Mouse (Mus musculus): Measurements from ENCODE around the gene Nme1.

The Nme1 gene

GRCm38 (mm10) chr11:93968005-93968847, at the start of gene Nme1, which contains the start of gene Gm20390:
Gene Nme1 (minus strand): TSS chr11:93968521.
Gene Gm20390 (minus strand): TSS chr11:93968293.
- peak; percentile 97 to 99 for DNase-seq

GRCm38 (mm10) chr11:94003346-94003745, 35.0 kb upstream of the Nme1 start:
- no peak for DNase-seq

- no peak for DNase-seq
These were observed 31.0 kb upstream of the Nme1 start for GRCm38 (mm10) chr11:93999276-93999675.

- DNase-seq, result peak; percentile 4 to 11
These were observed 28.9 kb upstream of the Nme1 start for GRCm38 (mm10) chr11:93997141-93997775.

- DNase-seq, result peak in 1 of 2 experiments; percentile 55
These were observed 28.2 kb upstream of the Nme1 start for GRCm38 (mm10) chr11:93996306-93997140.

GRCm38 (mm10) chr11:93995720-93996305, 27.5 kb upstream of the Nme1 start, which contains the start of gene Spag9:
Gene Spag9 (plus strand): TSS chr11:93996091.
- peak; percentile 89 to 94 for DNase-seq

- DNase-seq, result peak; percentile 67 to 72
These were observed 26.9 kb upstream of the Nme1 start for GRCm38 (mm10) chr11:93995111-93995719.

- peak in 1 of 2 experiments; percentile 10 for DNase-seq
These were observed 26.2 kb upstream of the Nme1 start for GRCm38 (mm10) chr11:93994531-93994930.

GRCm38 (mm10) chr11:93988328-93989062, 20.2 kb upstream of the Nme1 start:
- no peak for DNase-seq

- no peak for DNase-seq
These were observed 19.5 kb upstream of the Nme1 start for GRCm38 (mm10) chr11:93987625-93988327.

GRCm38 (mm10) chr11:93987026-93987425, 18.7 kb upstream of the Nme1 start:
- no peak for DNase-seq

GRCm38 (mm10) chr11:93986298-93986697, 18.0 kb upstream of the Nme1 start:
- no peak for DNase-seq

- DNase-seq, result no peak
These were observed 16.9 kb upstream of the Nme1 start for GRCm38 (mm10) chr11:93985265-93985664.

- DNase-seq, result no peak
These were observed 16.3 kb upstream of the Nme1 start for GRCm38 (mm10) chr11:93984619-93985018.

GRCm38 (mm10) chr11:93979502-93980049, 11.3 kb upstream of the Nme1 start:
- DNase-seq, result no peak

GRCm38 (mm10) chr11:93972951-93973350, 4.6 kb upstream of the Nme1 start:
- no peak for DNase-seq

GRCm38 (mm10) chr11:93969799-93970198, 1.5 kb upstream of the Nme1 start:
- no peak for DNase-seq

- DNase-seq, result no peak
These were observed 850 bp upstream of the Nme1 start for GRCm38 (mm10) chr11:93969171-93969570.

GRCm38 (mm10) chr11:93968848-93969128, 467 bp upstream of the Nme1 start:
- no peak for DNase-seq

- DNase-seq, result peak in 1 of 2 experiments; percentile 8
These were observed 940 bp downstream of the Nme1 start for GRCm38 (mm10) chr11:93967381-93967780.

GRCm38 (mm10) chr11:93965391-93965790, 2.9 kb downstream of the Nme1 start:
- no peak for DNase-seq

Data from cerebellum, postnatal 36 days (tissue).